Mouse (Mus musculus) left cerebral cortex, adult 6 months (tissue): ENCODE data around the gene Phykpl. TPM values are rescaled to one million over a fixed set of nuclear protein-coding genes. Genes with fewer than 3 reads are reported as not detected.

ENCODE experiments used
- long read RNA-seq, 2 experiments: library from polyadenylated mRNA; unstranded; transcript quantifications; one replicate each; pipeline ENCODE4 v2.0.0; 2019 to 2020
- polyA plus RNA-seq: library from polyadenylated mRNA; unstranded; fragments of <200 nt; fragmentation: Nextera tagmentation; gene quantifications from 2 replicates; pipeline ENCODE4 v1.2.3, GENCODE M21; 2021

Phykpl gene
- 2.6 and 3.7 TPM in 2 replicates for polyA plus RNA-seq
- long read RNA-seq, experiment 1, transcript Phykpl-206 (13 exons, 3,116 nt): major isoform, 8 of 19 reads
- long read RNA-seq, experiment 1, partial matches to known transcripts: 3 of 19 reads
- long read RNA-seq, experiment 1, other reads (novel, unspliced or antisense): 4 of 19 reads
- long read RNA-seq, experiment 2, partial matches to known transcripts: 0 of 6 reads
- long read RNA-seq, experiment 2, other reads (novel, unspliced or antisense): 1 of 6 reads

GRCm38 (mm10) chr11:51584431-51585248 lies at the start of gene Phykpl:
Gene Phykpl (plus strand): TSS chr11:51584757.

GRCm38 (mm10) chr11:51606447-51607095 lies 22.0 kb downstream of the Phykpl start, which contains the start of gene Hnrnpab:
Gene Hnrnpab (minus strand): TSS chr11:51606847.

GRCm38 (mm10) chr11:51619409-51620060 lies 35.0 kb downstream of the Phykpl start, which contains the start of gene Nhp2:
Gene Nhp2 (plus strand): TSS chr11:51619735.

GRCm38 (mm10) chr11:51635525-51636322 lies 51.2 kb downstream of the Phykpl start, which contains the start of gene Rmnd5b:
Gene Rmnd5b (minus strand): TSS chr11:51635896.

GRCm38 (mm10) chr11:51650691-51651515 lies 66.3 kb downstream of the Phykpl start, which contains the start of the genes N4bp3 and D930048N14Rik:
Gene N4bp3 (minus strand): TSS chr11:51650842.
Gene D930048N14Rik (plus strand): TSS chr11:51650954.

Other genes with a start within 250 kb of the Phykpl start
- gene Hnrnpab, start 22.1 kb downstream of the Phykpl start, polyA plus RNA-seq: 17.6 and 97.7 TPM in 2 replicates
- 172 and 201 TPM in 2 replicates for gene Nhp2, start 35.0 kb downstream of the Phykpl start, polyA plus RNA-seq
- 62.3 and 86.2 TPM in 2 replicates for gene Rmnd5b, start 51.1 kb downstream of the Phykpl start, polyA plus RNA-seq
- 9.5 and 12.9 TPM in 2 replicates for gene N4bp3, start 66.1 kb downstream of the Phykpl start, polyA plus RNA-seq
- gene D930048N14Rik, start 66.2 kb downstream of the Phykpl start, polyA plus RNA-seq: 0.31 and 0.43 TPM in 2 replicates
- 110 and 117 TPM in 2 replicates for gene 0610009B22Rik, start 104.1 kb downstream of the Phykpl start, polyA plus RNA-seq
- 5.9 and 10.9 TPM in 2 replicates for gene Sec24a, start 178.9 kb downstream of the Phykpl start, polyA plus RNA-seq
- 187 and 233 TPM in 2 replicates for gene Sar1b, start 178.9 kb downstream of the Phykpl start, polyA plus RNA-seq